Comparison of ENCODE assay signal across 19 mouse cellular contexts in the genomic region with DNA sequence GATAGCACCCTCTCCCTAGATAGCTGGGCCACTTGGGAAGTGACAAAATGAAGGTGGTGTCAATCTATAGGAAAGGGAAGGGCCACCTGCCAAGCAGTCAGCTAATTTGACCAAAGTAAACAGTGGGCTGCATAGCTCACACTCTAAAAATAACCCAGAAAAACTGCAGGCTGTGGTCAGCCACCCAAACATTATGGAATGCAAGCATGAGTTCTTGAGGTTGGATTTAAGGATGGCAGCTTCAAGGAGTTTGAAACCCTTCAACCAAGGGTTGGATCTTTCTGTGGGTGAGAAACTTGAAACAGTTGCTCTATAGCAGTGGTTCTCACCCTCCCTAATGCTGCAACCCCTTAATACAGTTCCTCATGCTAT.
DNase-seq lines count a peak whose midpoint lies in the region; ATAC-seq lines count a peak whose summit lies in the region.
"Had no signal": no experiment of that assay in that cellular context is flagged by ENCODE, and none has a peak within 500 bp of the region (broad histone marks: within the 10 kb centered on the region; RNA-seq: fewer than 3 reads in every experiment).

No protein-coding gene starts in this region.

- H3K4me3 ChIP-seq in heart, embryonic 13.5 days: no peak overlapping the region
- H3K4me3 ChIP-seq in lung, embryonic 16.5 days (ENCODE audit: low read length): no peak overlapping the region
- no peak overlapping the region for H3K4me3 ChIP-seq in brown adipose tissue, adult 24 weeks (ENCODE audit: insufficient read depth, low read depth, low read length)
- H3K4me3 ChIP-seq in midbrain, embryonic 13.5 days (replicated peaks): no peak overlapping the region
- H3K4me3 ChIP-seq: hindbrain, embryonic 13.5 days; liver, embryonic 15.5 days; midbrain, embryonic 12.5 days; neural tube, embryonic 13.5 days had no signal

- no peak for DNase-seq in heart, adult 9 months (ENCODE audit: low spot score in 2 of 2)
- DNase-seq in lung, postnatal 4 days: no peak
- no peak for DNase-seq in thymus, adult 18-20 months
- DNase-seq: adrenal gland, adult 8-10 months; cerebellum, adult 9-10 months; kidney, adult 2 months; kidney, postnatal 25 days; thymus, postnatal 4 days had no signal

- H3K9me3 ChIP-seq in heart, embryonic 13.5 days: no peaks in the 10 kb centered on the region
- H3K9me3 ChIP-seq in lung, embryonic 16.5 days (ENCODE audit: control insufficient read depth, low read length): no peaks in the 10 kb centered on the region
- H3K9me3 ChIP-seq in midbrain, embryonic 13.5 days: no peaks in the 10 kb centered on the region
- H3K9me3 ChIP-seq: hindbrain, embryonic 13.5 days; liver, embryonic 15.5 days; midbrain, embryonic 12.5 days; neural tube, embryonic 13.5 days had no signal

- peaks cover 19% of the 10 kb centered on the region for H3K4me1 ChIP-seq in heart, embryonic 13.5 days
- H3K4me1 ChIP-seq in lung, embryonic 16.5 days (replicated peaks; ENCODE audit: control insufficient read depth, insufficient read depth, low read length): peaks cover 12% of the 10 kb centered on the region
- H3K4me1 ChIP-seq in brown adipose tissue, adult 24 weeks (ENCODE audit: control insufficient read depth, insufficient read depth, insufficient read length, low read length): peaks cover 6% of the 10 kb centered on the region; the same call in 1 of the 2 replicates
- H3K4me1 ChIP-seq in midbrain, embryonic 13.5 days (replicated peaks): peaks cover 5% of the 10 kb centered on the region; the same call in 1 of the 2 replicates
- H3K4me1 ChIP-seq: hindbrain, embryonic 13.5 days; liver, embryonic 15.5 days; neural tube, embryonic 13.5 days had no signal

- no peaks in the 10 kb centered on the region for H3K27me3 ChIP-seq in heart, embryonic 13.5 days (replicated peaks)
- no peaks in the 10 kb centered on the region for H3K27me3 ChIP-seq in lung, embryonic 16.5 days (ENCODE audit: control insufficient read depth, insufficient read depth, low read depth, low read length)
- H3K27me3 ChIP-seq in midbrain, embryonic 13.5 days: no peaks in the 10 kb centered on the region
- H3K27me3 ChIP-seq: hindbrain, embryonic 13.5 days; liver, embryonic 15.5 days; midbrain, embryonic 12.5 days; neural tube, embryonic 13.5 days had no signal

- no peak overlapping the region for H3K4me2 ChIP-seq in heart, embryonic 13.5 days
- no peak overlapping the region for H3K4me2 ChIP-seq in lung, embryonic 16.5 days (ENCODE audit: low read depth, low read length)
- H3K4me2 ChIP-seq in midbrain, embryonic 13.5 days (replicated peaks): no peak overlapping the region
- H3K4me2 ChIP-seq: heart, embryonic 11.5 days; hindbrain, embryonic 13.5 days; liver, embryonic 15.5 days; midbrain, embryonic 12.5 days; neural tube, embryonic 13.5 days had no signal

- H3K36me3 ChIP-seq in heart, embryonic 13.5 days: no peaks in the 10 kb centered on the region
- no peaks in the 10 kb centered on the region for H3K36me3 ChIP-seq in lung, embryonic 16.5 days (ENCODE audit: control insufficient read depth, insufficient read depth, low read length)
- H3K36me3 ChIP-seq in midbrain, embryonic 13.5 days: no peaks in the 10 kb centered on the region
- H3K36me3 ChIP-seq: hindbrain, embryonic 13.5 days; liver, embryonic 15.5 days; midbrain, embryonic 12.5 days; neural tube, embryonic 13.5 days had no signal

- ATAC-seq in heart, embryonic 13.5 days (ENCODE audit: extremely low read depth, insufficient number of reproducible peaks, low FRiP score, low TSS enrichment): no peak
- ATAC-seq in lung, embryonic 16.5 days (ENCODE audit: low read depth): peak; percentile 47; the same call in 1 of the 2 replicates
- no peak for ATAC-seq in midbrain, embryonic 13.5 days
- ATAC-seq: forebrain, embryonic 16.5 days; inflammation-experienced regulatory T-cells, adult 6 months had no signal

- peak overlapping the region; percentile 40 for H3K27ac ChIP-seq in heart, embryonic 13.5 days (replicated peaks)
- H3K27ac ChIP-seq in lung, embryonic 16.5 days (ENCODE audit: low read length): peak overlapping the region; percentile 72
- peak overlapping the region; percentile 51; the same call in 1 of the 2 replicates for H3K27ac ChIP-seq in brown adipose tissue, adult 24 weeks (replicated peaks; ENCODE audit: low read depth, low read length)
- H3K27ac ChIP-seq in midbrain, embryonic 13.5 days: no peak overlapping the region
- H3K27ac ChIP-seq: hindbrain, embryonic 13.5 days; liver, embryonic 15.5 days; midbrain, embryonic 12.5 days; neural tube, embryonic 13.5 days had no signal

- H3K9ac ChIP-seq in heart, embryonic 13.5 days: no peak overlapping the region
- H3K9ac ChIP-seq in lung, embryonic 16.5 days (ENCODE audit: low read length): no peak overlapping the region
- no peak overlapping the region for H3K9ac ChIP-seq in midbrain, embryonic 13.5 days (replicated peaks)
- H3K9ac ChIP-seq: hindbrain, embryonic 13.5 days; liver, embryonic 15.5 days; midbrain, embryonic 12.5 days; neural tube, embryonic 13.5 days had no signal
